Mouse (Mus musculus) central nervous system, embryonic 14 days (tissue): Measurements from ENCODE around the gene Resf1. TPM values are rescaled to one million over a fixed set of nuclear protein-coding genes. Genes with fewer than 3 reads are reported as not detected.

ENCODE experiments used
- polyA plus RNA-seq: library from polyadenylated mRNA; depleted of rRNA; stranded (reverse); fragments of >200 nt; gene quantifications from 2 replicates; pipeline ENCODE4 v1.2.3, GENCODE M21; 2012; rRNA removed

Resf1 gene
- 9.1 and 9.5 TPM in 2 replicates for polyA plus RNA-seq

GRCm38 (mm10) chr6:149308956-149309932 lies at the start of gene Resf1:
Gene Resf1 (plus strand): TSS chr6:149309414.

Other genes with a start within 250 kb of the Resf1 start
- gene Dennd5b, start 207.7 kb upstream of the Resf1 start, polyA plus RNA-seq, result 9.8 and 11.3 TPM in 2 replicates
- gene Gm10203, start 179.2 kb upstream of the Resf1 start, polyA plus RNA-seq, result not detected in 2 replicates
- gene Etfbkmt, start 169.6 kb upstream of the Resf1 start, polyA plus RNA-seq, result 7.1 and 8.0 TPM in 2 replicates
- gene Amn1, start 120.7 kb upstream of the Resf1 start, polyA plus RNA-seq, result 64.7 and 77.2 TPM in 2 replicates
- gene Bicd1, start 99.5 kb downstream of the Resf1 start, polyA plus RNA-seq, result 13.3 and 15.3 TPM in 2 replicates